Mouse (Mus musculus): Measurements from ENCODE around the gene Itpk1.

The Itpk1 gene

GRCm38 (mm10) chr12:102704457-102705198 is at the start of gene Itpk1:
Itpk1 (minus strand) TSS chr12:102704930.
- peak; percentile 64 for DNase-seq (ENCODE audit: low read depth, low spot score)

- no peak for DNase-seq (ENCODE audit: low read depth, low spot score)
These were observed 43.5 kb upstream of the Itpk1 start for GRCm38 (mm10) chr12:102748256-102748655.

- peak; percentile 55 for DNase-seq (ENCODE audit: low read depth, low spot score)
These were observed 40.1 kb upstream of the Itpk1 start for GRCm38 (mm10) chr12:102744839-102745238.

- peak; percentile 96 for DNase-seq (ENCODE audit: low read depth, low spot score)
These were observed 39.2 kb upstream of the Itpk1 start, which contains the start of the genes Moap1 and Tmem251 for GRCm38 (mm10) chr12:102743589-102744574. Moap1 (minus strand) TSS chr12:102743661. Tmem251 (plus strand) TSS chr12:102743762.

- DNase-seq (ENCODE audit: low read depth, low spot score), result no peak
These were observed 38.4 kb upstream of the Itpk1 start for GRCm38 (mm10) chr12:102743036-102743588.

GRCm38 (mm10) chr12:102742056-102742455 is 37.3 kb upstream of the Itpk1 start:
- DNase-seq (ENCODE audit: low read depth, low spot score), result no peak

- DNase-seq (ENCODE audit: low read depth, low spot score), result no peak
These were observed 35.6 kb upstream of the Itpk1 start for GRCm38 (mm10) chr12:102740285-102740684.

GRCm38 (mm10) chr12:102739096-102739495 is 34.4 kb upstream of the Itpk1 start:
- no peak for DNase-seq (ENCODE audit: low read depth, low spot score)

- peak; percentile 93 for DNase-seq (ENCODE audit: low read depth, low spot score)
These were observed 28.7 kb upstream of the Itpk1 start for GRCm38 (mm10) chr12:102733381-102733780.

- DNase-seq (ENCODE audit: low read depth, low spot score), result peak; percentile 69
These were observed 26.3 kb upstream of the Itpk1 start for GRCm38 (mm10) chr12:102730798-102731619.

GRCm38 (mm10) chr12:102729855-102730797 is 25.4 kb upstream of the Itpk1 start:
- DNase-seq (ENCODE audit: low read depth, low spot score), result peak; percentile 99

GRCm38 (mm10) chr12:102725761-102726175 is 21.0 kb upstream of the Itpk1 start:
- peak; percentile 61 for DNase-seq (ENCODE audit: low read depth, low spot score)

- DNase-seq (ENCODE audit: low read depth, low spot score), result peak; percentile 66
These were observed 20.4 kb upstream of the Itpk1 start for GRCm38 (mm10) chr12:102725146-102725545.

GRCm38 (mm10) chr12:102723861-102724260 is 19.1 kb upstream of the Itpk1 start:
- DNase-seq (ENCODE audit: low read depth, low spot score), result no peak

- DNase-seq (ENCODE audit: low read depth, low spot score), result peak; percentile 57
These were observed 18.2 kb upstream of the Itpk1 start for GRCm38 (mm10) chr12:102722966-102723365.

GRCm38 (mm10) chr12:102722451-102722850 is 17.7 kb upstream of the Itpk1 start:
- no peak for DNase-seq (ENCODE audit: low read depth, low spot score)

- peak; percentile 90 for DNase-seq (ENCODE audit: low read depth, low spot score)
These were observed 15.0 kb upstream of the Itpk1 start for GRCm38 (mm10) chr12:102719552-102720315.

- peak; percentile 33 for DNase-seq (ENCODE audit: low read depth, low spot score)
These were observed 10.1 kb upstream of the Itpk1 start for GRCm38 (mm10) chr12:102714654-102715395.

Data from ZHBTc4 (cell line).